Mouse (Mus musculus) lung, adult 2 months (tissue): Measurements from ENCODE around the gene Dnah17.

Source experiments
- CTCF ChIP-seq: fragments of 200-500 bp; IDR thresholded peaks from 2 replicates; pipeline ENCODE4 v1.5.1; 2011; ENCODE audit warnings: mild to moderate bottlenecking, low read length, control low read depth; ENCODE audit not compliant: insufficient read depth
- POLR2A ChIP-seq: fragments of 200-500 bp; IDR thresholded peaks from 2 replicates; pipeline ENCODE4 v1.6.1; 2011; ENCODE audit warnings: low read depth, mild to moderate bottlenecking, control low read depth, low read length, borderline replicate concordance; ENCODE audit errors: extremely low read depth

DNA sequence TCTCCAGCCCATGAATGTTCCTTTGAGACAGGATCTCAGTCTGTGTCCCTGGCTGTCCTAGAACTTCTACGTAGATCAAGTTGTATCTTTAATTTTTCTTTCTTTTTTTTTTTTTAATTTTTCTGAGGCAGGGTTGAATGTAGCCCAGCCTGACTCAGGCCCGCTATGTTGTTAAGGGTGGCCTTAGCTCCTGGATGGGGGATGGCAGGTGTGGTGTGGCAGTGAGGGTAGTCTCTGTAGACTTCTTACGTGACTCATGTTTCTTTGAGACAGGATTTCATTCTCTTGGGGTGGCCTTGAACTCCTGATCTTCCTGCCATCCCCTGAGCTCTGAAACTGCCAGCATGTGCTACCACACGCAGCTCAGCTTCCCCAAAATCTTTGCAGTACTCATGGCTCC, 141.2 kb downstream of the Dnah17 start:
- TF ChIP-seq POLR2A = no peak
- TF ChIP-seq CTCF = no peak
